Mouse (Mus musculus) liver, embryonic 14.5 days (tissue): Measurements from ENCODE around the gene Dock2. TPM values are rescaled to one million over a fixed set of nuclear protein-coding genes. Genes with fewer than 3 reads are reported as not detected.

Source experiments
- ATAC-seq: fragments of 200-750 bp; cut with Nextera tagmentation; 2 replicates; pipeline ENCODE4 v1.8.0; 2017; ENCODE audit warnings: moderate number of reproducible peaks, mild to moderate bottlenecking, moderate library complexity; ENCODE audit not compliant: insufficient read depth
- DNase-seq, 3 experiments: peaks; one replicate each; pipeline ENCODE4 v3.0.0-alpha.2; 2012 to 2013; ENCODE audit warnings: low read depth in 3 of 3, low spot score in 3 of 3
- H3K27ac ChIP-seq: fragments of 300-500 bp; sonication (generic); 2 replicates; pipeline ENCODE4 v1.5.1; 2014; ENCODE audit warnings: moderate library complexity, mild to moderate bottlenecking, control low read depth, inconsistent platforms
- H3K27me3 ChIP-seq: fragments of 300-500 bp; sonication (generic); 2 replicates; pipeline ENCODE4 v1.6.1; 2014; ENCODE audit warnings: mild to moderate bottlenecking, low read length, moderate library complexity; ENCODE audit not compliant: control insufficient read depth, insufficient read depth
- H3K36me3 ChIP-seq: fragments of 300-500 bp; sonication (generic); replicated peaks from 2 replicates; pipeline ENCODE4 v1.6.1; 2014; ENCODE audit warnings: low read depth; ENCODE audit not compliant: control insufficient read depth, insufficient read depth
- H3K4me1 ChIP-seq, 2 experiments: fragments of 200-500 bp in 1 of 2; fragments of 300-500 bp in 1 of 2; sonication (generic) in 1 of 2; replicated peaks; 2 replicates each; pipeline ENCODE4 v1.6.1; 2012 to 2014; ENCODE audit warnings: antibody characterized with exemption in 1 of 2, inconsistent platforms in 1 of 2, low read length in 1 of 2; ENCODE audit not compliant: control insufficient read depth in 2 of 2, insufficient read depth in 2 of 2
- H3K4me2 ChIP-seq: fragments of 300-500 bp; sonication (generic); 2 replicates; pipeline ENCODE4 v1.6.1; 2014; ENCODE audit warnings: low read depth, mild to moderate bottlenecking, control low read depth, moderate library complexity
- H3K4me3 ChIP-seq, 2 experiments: fragments of 200-500 bp in 1 of 2; fragments of 300-500 bp in 1 of 2; sonication (generic) in 1 of 2; 2 replicates each; pipeline ENCODE4 v1.5.1; 2012 to 2014; ENCODE audit warnings: low read depth in 2 of 2, low read length in 2 of 2, mild to moderate bottlenecking in 2 of 2, control low read depth in 1 of 2, inconsistent platforms in 1 of 2, moderate library complexity in 1 of 2; ENCODE audit not compliant: insufficient read depth in 1 of 2
- H3K9ac ChIP-seq: fragments of 300-500 bp; sonication (generic); replicated peaks from 2 replicates; pipeline ENCODE4 v1.6.1; 2014; ENCODE audit warnings: mild to moderate bottlenecking, control low read depth, moderate library complexity
- H3K9me3 ChIP-seq: fragments of 300-500 bp; sonication (generic); 2 replicates; pipeline ENCODE4 v1.6.1; 2016; ENCODE audit warnings: low read length, mixed read lengths; ENCODE audit not compliant: control insufficient read depth
- CTCF ChIP-seq: IDR thresholded peaks from 2 replicates; pipeline ENCODE4 v1.5.1; 2016; ENCODE audit warnings: antibody characterized with exemption, low read depth, control low read depth
- EP300 ChIP-seq: IDR thresholded peaks from 2 replicates; pipeline ENCODE4 v1.6.1; 2016; ENCODE audit warnings: antibody characterized with exemption, low read depth
- WGBS: fragments of 180-500 bp; shearing (Covaris S2); extraction: QIAGEN DNeasy Blood & Tissue Kit; methylation state at CpG from one replicate; pipeline ENCODE4 v1.1.7; 2014; ENCODE audit not compliant: insufficient replicate concordance; 5-methylcytosine and 5-hydroxymethylcytosine counted together
- polyA plus RNA-seq, 2 experiments: library from polyadenylated mRNA; depleted of rRNA in 1 of 2; stranded (reverse) in 1 of 2; unstranded in 1 of 2; fragments of >200 nt; fragmentation: Nextera tagmentation in 1 of 2; extraction: Ambion mirVana in 1 of 2; gene quantifications; 2 replicates each; pipeline versions ENCODE4 v1.2.1 to v1.2.3; 2012 to 2014

Gene Dock2
- polyA plus RNA-seq, 2 experiments, result 2.1 to 2.6 TPM

DNA sequence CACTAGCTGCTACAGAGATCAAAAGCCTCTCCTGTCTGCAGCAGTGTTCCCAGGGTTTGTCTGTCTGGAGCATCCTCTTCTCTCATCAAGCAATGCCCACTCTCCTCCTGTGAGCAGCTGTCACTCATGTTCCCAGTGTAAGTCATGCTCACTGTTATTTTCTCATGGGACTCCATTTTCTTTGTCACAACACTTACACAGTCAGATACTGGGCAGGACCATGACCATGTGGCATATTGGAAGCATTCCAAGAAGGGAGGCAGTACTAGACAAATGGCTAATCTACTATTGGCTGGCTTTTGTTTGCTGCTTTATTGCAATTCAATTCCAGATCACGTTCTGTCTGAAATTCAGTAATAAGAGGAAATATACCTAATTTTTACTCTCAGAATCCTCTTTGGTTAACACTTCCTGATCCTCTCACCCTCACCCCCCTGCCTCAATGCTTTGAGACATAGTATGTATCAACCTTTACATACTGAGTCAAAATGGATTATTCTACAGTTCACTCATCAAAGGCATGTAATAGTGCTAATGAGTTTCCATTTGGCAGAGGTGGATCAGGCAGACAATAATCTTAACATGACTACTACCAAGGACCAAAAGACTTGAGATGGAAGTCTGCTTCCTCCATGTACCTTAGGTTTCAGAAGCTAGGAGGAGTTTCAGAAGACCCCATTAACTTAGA lies 398.5 kb downstream of the Dock2 start:
- DNase-seq, result no peak
- Histone ChIP-seq H3K4me2 (no peak overlapping the region), H3K9ac (no peak overlapping the region), H3K4me3 (no peak overlapping the region), H3K36me3 (no peaks in the 10 kb centered on the region), H3K4me1 (no peaks in the 10 kb centered on the region; a peak in 1 of 4 replicates), H3K27ac (no peak overlapping the region), H3K27me3 (no peaks in the 10 kb centered on the region), H3K9me3 (no peaks in the 10 kb centered on the region)
- TF ChIP-seq CTCF, result no peak
- no peak for TF ChIP-seq EP300
- no peak for ATAC-seq
- 74% methylated on average over 1 of the region's 1 CpGs for WGBS

DNA sequence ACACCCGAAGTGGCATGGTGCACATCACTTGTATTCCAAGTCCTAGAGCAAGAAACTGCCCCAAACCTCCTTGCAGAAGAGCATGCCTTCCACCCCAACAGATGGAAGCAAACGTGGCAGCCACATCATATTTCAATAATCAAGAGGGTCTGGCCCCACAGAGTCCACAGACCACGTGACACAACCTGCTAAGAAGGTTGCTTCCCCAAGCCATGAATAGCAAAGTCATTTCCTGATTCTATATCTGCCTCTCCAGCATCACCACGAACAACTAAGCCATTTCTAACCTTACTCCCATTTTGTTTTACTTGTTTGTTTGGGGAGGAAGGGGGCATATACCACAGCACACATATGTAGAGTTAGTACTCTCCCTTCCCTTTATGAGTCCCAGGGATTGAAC lies 399.5 kb downstream of the Dock2 start:
- 23% methylated on average over 4 of the region's 4 CpGs for WGBS

DNA sequence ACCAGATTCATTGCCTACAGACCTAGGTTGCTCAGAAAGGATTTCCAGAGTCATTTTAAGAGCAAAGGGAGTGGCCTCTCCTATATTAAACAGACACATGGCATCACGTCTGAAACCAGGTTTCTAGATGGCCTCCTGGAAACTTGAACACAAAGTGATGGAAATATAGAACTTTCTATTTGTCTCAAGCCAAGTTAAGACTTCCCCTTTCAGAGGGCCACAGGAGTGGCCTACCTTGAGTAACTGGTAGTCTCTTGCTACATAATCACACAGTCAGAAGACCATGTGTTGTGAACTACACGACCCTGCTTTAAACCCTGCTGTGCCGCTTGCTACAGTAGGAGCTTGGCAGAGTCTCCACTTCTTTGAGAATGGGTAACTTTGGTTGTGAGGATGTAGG lies 400.2 kb downstream of the Dock2 start:
- Histone ChIP-seq H3K4me1 (no peaks in the 10 kb centered on the region), H3K9me3 (no peaks in the 10 kb centered on the region), H3K4me2 (no peak overlapping the region), H3K4me3 (no peak overlapping the region), H3K27me3 (no peaks in the 10 kb centered on the region), H3K27ac (no peak overlapping the region), H3K36me3 (no peaks in the 10 kb centered on the region), H3K9ac (no peak overlapping the region)
- WGBS, result 67% methylated on average over 3 of the region's 3 CpGs
- TF ChIP-seq EP300 (no peak), CTCF (no peak)
- DNase-seq (no peak), ATAC-seq (no peak)

More for the DNA sequence above, 399.5 kb downstream of the Dock2 start:
- Histone ChIP-seq H3K36me3 (no peaks in the 10 kb centered on the region), H3K9ac (no peak overlapping the region), H3K27me3 (no peaks in the 10 kb centered on the region), H3K9me3 (no peaks in the 10 kb centered on the region), H3K4me1 (no peaks in the 10 kb centered on the region), H3K4me3 (no peak overlapping the region), H3K27ac (no peak overlapping the region), H3K4me2 (no peak overlapping the region)
- TF ChIP-seq CTCF (no peak), EP300 (no peak)
- ATAC-seq (no peak), DNase-seq (no peak)

DNA sequence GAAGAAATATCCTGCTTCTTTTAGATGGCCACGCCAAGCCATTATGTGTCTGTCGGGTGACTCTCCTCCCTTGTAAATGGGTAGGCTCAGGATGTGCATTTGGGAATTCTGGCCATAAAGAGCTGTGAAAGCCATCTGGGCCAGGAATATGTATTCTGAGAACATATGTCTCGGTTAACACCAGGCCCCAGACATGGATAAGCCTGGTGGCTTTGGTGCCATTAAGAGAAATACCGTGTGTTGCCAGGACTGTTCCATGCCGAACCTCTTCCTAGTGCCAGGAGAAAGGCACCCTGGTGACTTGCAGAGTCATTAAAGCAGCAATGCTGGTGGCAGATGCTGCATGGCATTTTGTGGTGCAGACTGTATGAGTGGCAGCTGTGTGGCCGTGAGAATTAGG lies 406.0 kb downstream of the Dock2 start:
- 65% methylated on average over 6 of the region's 6 CpGs for WGBS
- Histone ChIP-seq H3K9me3 (no peaks in the 10 kb centered on the region), H3K36me3 (no peaks in the 10 kb centered on the region), H3K27ac (no peak overlapping the region), H3K4me2 (no peak overlapping the region), H3K27me3 (no peaks in the 10 kb centered on the region), H3K9ac (no peak overlapping the region), H3K4me1 (no peaks in the 10 kb centered on the region), H3K4me3 (no peak overlapping the region)
- TF ChIP-seq EP300 (no peak), CTCF (no peak)
- DNase-seq (no peak), ATAC-seq (no peak)

DNA sequence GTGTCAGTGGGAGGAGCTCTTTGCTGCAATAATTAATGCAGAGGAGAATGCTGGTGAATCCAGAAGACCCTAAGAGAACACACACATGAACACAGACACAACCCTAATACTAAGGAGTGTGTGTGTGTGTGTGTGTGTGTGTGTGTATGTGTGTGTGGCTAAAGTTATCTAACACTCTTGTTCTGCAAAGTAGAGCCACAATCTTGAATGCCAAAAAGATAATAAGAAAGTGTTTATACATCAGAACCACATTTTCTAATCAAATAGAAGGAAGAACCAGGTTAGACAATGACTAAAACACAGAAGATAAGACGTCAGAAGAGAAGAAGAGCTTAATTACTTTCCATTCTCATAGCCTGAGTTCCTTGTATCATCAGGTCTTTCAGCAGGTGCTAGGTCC lies 408.1 kb downstream of the Dock2 start:
- H3K27ac ChIP-seq, result no peak overlapping the region
- WGBS, result 50% methylated on average over 1 of the region's 1 CpGs
- TF ChIP-seq CTCF, result no peak
- TF ChIP-seq EP300, result no peak
- ATAC-seq, result no peak
- no peaks in the 10 kb centered on the region for H3K36me3 ChIP-seq
- no peaks in the 10 kb centered on the region for H3K4me1 ChIP-seq
- DNase-seq, result no peak
- no peak overlapping the region for H3K4me3 ChIP-seq
- H3K9ac ChIP-seq, result no peak overlapping the region
- no peak overlapping the region for H3K4me2 ChIP-seq
- H3K27me3 ChIP-seq, result no peaks in the 10 kb centered on the region
- no peaks in the 10 kb centered on the region for H3K9me3 ChIP-seq
